Mouse (Mus musculus) embryo, embryonic 11.5 days (tissue): ENCODE data around the gene Prf1.

Experiments used
- DNase-seq: peaks from one replicate; pipeline ENCODE4 v3.0.0-alpha.2; 2012; ENCODE audit warnings: low read depth, low spot score

Prf1 gene

DNA sequence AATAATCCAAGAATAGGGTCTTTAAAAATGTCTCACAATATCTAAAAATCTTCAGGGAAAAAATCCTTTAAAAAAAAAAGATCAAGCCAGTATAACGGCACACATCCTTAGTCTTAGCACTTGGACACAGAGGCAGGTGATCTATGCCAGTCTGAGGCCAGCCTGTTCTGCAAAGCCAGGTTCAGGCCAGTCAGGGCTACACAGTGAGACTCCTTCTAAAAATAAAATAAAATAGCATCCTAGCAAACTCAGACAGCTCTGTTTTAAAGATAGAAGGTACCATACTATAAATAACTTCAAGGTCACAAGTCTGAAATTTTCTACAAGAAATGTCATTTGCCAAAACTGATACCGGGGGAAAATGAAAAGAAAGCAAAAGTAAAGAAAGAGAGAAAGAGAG, 7.6 kb upstream of the Prf1 start:
- no peak for DNase-seq

- DNase-seq: no peak
These were observed 7.2 kb upstream of the Prf1 start for GRCm38 (mm10) chr10:61290479-61290878.

- DNase-seq: no peak
These were observed 3.4 kb upstream of the Prf1 start for GRCm38 (mm10) chr10:61294242-61294641.

- no peak for DNase-seq
These were observed 754 bp upstream of the Prf1 start for GRCm38 (mm10) chr10:61296713-61297445.

- no peak for DNase-seq
These were observed 3.4 kb downstream of the Prf1 start for GRCm38 (mm10) chr10:61300996-61301395.

DNA sequence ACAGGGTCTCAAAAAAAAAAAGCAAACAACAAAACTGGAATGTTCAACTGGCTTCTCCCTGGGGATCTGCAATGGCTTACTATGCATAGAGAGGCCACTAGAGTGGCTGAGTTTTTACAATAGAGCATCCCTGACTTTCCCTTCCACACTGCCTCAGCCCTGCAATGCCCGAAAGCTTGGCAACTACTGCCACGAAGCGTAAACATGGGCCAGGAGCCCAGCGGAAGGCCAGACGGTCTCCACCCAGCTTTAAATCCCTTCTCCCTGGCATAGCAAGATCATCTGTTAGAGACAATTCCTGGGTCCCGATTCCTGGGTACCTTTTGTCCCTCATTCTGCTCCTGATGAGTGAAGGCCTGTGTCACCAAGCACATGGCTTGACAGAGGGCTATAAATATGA, 6.4 kb downstream of the Prf1 start:
- no peak for DNase-seq

- no peak for DNase-seq
These were observed 8.4 kb downstream of the Prf1 start for GRCm38 (mm10) chr10:61305928-61306590.

- no peak for DNase-seq
These were observed 11.2 kb downstream of the Prf1 start for GRCm38 (mm10) chr10:61308706-61309320.

GRCm38 (mm10) chr10:61312159-61312558, 14.5 kb downstream of the Prf1 start:
- DNase-seq: no peak

- DNase-seq: no peak
These were observed 15.1 kb downstream of the Prf1 start for GRCm38 (mm10) chr10:61312754-61313153.

- no peak for DNase-seq
These were observed 16.1 kb downstream of the Prf1 start for GRCm38 (mm10) chr10:61313750-61314149.

- DNase-seq: no peak
These were observed 17.8 kb downstream of the Prf1 start for GRCm38 (mm10) chr10:61315324-61315880.

DNA sequence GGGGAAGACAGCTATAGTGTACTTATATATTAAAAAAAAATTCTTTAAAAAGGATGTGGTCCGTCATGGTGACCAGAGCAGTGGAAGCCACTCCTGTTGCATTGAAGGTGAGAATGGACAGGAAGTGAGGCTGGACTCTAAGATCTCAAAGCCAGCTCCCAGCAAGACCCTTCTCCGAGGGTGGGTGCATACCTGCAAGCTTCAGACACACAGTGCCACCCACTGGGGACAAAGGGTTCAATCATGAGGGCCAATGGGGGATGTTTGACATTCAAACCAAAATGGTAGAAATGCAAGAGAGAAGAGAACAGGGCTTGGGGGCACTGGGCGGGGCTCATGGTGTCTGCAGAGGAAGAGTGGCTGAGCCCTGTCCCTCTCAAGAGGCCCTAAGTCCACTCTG, 20.9 kb downstream of the Prf1 start:
- DNase-seq: no peak

DNA sequence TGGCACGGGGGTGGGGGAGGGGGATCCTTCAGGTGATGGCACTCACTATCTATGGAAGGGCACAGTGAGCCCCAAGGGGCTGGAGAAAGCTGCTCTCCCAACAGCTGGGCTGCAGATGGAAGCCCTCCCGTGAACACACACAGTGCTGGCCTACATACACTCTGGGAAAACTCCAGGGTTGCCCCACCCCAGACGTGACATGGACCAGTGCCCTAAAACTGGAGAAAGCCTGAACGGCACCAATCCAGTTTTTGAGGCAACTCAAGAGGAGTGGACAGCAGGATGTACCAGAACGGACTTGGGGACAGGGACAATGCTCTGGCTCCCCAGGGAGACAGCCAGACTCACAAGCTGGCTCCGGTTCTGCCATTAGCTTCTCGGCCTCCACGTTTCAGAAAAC, 27.1 kb downstream of the Prf1 start:
- DNase-seq: no peak

DNA sequence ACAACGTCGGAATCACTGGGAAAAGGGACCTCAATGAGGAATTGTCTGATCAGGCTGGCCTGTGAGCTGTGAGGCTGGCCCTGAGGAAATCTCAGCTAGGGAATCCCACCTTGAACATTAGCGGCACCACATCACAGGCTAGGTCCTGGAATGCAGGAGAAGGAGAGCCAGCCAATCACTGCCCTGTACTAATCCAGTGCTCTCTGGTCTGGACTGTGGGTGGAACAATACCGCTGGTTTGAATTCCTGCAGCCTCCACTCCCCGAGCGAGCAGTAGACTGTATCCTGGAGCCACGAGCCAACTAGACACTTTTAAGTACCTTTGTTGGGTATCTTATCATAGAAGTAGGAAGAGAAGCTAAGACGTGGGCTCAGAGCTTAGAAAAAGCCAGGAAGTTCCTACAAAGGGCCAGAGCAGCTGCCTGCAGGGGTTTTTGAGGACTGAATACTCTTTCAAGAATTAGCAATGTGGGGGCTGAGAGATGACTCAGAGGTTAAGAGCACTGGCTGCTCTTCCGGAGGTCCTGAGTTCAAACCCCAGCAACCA, 28.2 kb downstream of the Prf1 start:
- DNase-seq: no peak

DNA sequence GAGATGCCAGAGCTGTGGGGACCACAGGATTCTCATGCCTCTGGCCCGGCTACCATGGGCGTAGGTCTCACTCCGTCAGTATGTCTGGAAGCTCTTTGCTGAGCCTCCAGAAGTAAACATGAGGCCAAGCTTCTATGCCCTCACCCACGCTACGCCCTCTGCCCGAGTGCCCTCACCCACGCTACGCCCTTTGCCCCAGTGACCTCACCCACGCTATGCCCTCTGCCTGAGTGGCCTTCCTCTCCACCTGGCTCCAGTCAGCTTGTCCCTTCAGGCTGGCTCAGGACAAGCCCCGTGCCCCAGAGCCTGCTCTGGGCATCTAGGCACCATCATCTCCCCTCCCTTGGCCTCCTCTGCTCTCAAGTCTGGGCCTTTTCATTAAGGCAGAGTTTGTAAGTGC, 29.9 kb downstream of the Prf1 start:
- no peak for DNase-seq

GRCm38 (mm10) chr10:61328927-61329326, 31.3 kb downstream of the Prf1 start:
- no peak for DNase-seq

DNA sequence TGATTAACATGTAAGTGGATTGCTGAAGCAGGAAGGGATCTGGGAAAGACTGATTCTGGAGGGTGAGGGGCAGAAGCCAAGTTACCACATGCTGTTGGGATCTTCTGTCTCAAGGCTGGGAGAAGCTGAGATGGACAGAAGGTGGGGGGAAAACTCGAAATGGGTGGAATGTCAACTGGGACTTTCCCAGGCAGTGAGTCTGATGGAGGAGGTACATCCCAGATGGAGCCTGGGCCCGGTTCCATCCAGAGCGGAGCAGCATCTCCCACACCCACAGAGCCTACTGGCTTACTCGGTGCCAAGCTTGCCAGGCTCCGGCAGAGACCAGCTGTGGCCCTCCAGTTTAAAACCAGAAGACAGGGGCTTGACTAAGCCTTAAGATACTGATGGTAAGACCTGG, 33.4 kb downstream of the Prf1 start:
- DNase-seq: no peak

DNA sequence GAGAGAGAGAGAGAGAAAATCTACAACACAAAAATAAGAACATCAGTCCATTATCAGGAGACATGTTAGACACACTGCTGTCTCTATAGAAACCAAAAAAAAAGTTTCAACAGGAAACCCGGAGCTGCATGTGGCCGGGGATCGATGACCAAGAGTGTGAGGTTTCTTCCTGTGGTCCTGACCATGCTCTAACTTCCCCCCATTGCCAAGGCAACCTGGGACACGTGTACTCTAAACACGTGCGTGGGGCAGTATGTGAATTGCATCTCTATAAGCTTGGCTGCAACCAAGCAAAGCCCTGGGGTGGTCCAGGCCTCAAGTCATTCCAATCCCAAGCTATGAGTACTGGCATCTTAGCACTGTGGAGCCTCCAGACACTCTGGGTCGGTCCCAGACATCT, 36.9 kb downstream of the Prf1 start:
- no peak for DNase-seq

- peak; percentile 82 for DNase-seq
These were observed 38.5 kb downstream of the Prf1 start for GRCm38 (mm10) chr10:61336137-61336536.

- no peak for DNase-seq
These were observed 39.0 kb downstream of the Prf1 start for GRCm38 (mm10) chr10:61336592-61336991.

GRCm38 (mm10) chr10:61337665-61338064, 40.0 kb downstream of the Prf1 start:
- no peak for DNase-seq
